Mouse (Mus musculus) thymus, postnatal 14 days (tissue): ENCODE results near the gene Rasa1.

ENCODE experiments used
- DNase-seq: peaks from one replicate; pipeline ENCODE4 v3.0.0; 2021

The Rasa1 gene

GRCm38 (mm10) chr13:85288843-85289713 is at the start of gene Rasa1:
TSS of gene Rasa1 (minus strand) at chr13:85289130.
- peak; percentile 95 for DNase-seq

- no peak for DNase-seq
Measured at GRCm38 (mm10) chr13:85311547-85311946, 22.6 kb upstream of the Rasa1 start.

- no peak for DNase-seq
Measured at GRCm38 (mm10) chr13:85310968-85311367, 22.0 kb upstream of the Rasa1 start.

- DNase-seq: no peak
Measured at GRCm38 (mm10) chr13:85310483-85310882, 21.6 kb upstream of the Rasa1 start.

GRCm38 (mm10) chr13:85306039-85306438 is 17.1 kb upstream of the Rasa1 start:
- no peak for DNase-seq

- no peak for DNase-seq
Measured at GRCm38 (mm10) chr13:85290651-85291050, 1.7 kb upstream of the Rasa1 start.

GRCm38 (mm10) chr13:85288574-85288842 is 422 bp downstream of the Rasa1 start:
- DNase-seq: no peak

- no peak for DNase-seq
Measured at GRCm38 (mm10) chr13:85287876-85288573, 905 bp downstream of the Rasa1 start.

- no peak for DNase-seq
Measured at GRCm38 (mm10) chr13:85282626-85283025, 6.3 kb downstream of the Rasa1 start.

- no peak for DNase-seq
Measured at GRCm38 (mm10) chr13:85278951-85279350, 10.0 kb downstream of the Rasa1 start.

- DNase-seq: no peak
Measured at GRCm38 (mm10) chr13:85274572-85274971, 14.4 kb downstream of the Rasa1 start.

GRCm38 (mm10) chr13:85273788-85274187 is 15.1 kb downstream of the Rasa1 start:
- DNase-seq: no peak

GRCm38 (mm10) chr13:85238760-85239159 is 50.2 kb downstream of the Rasa1 start:
- no peak for DNase-seq

- no peak for DNase-seq
Measured at GRCm38 (mm10) chr13:85218656-85219055, 70.3 kb downstream of the Rasa1 start.

GRCm38 (mm10) chr13:85210353-85210752 is 78.6 kb downstream of the Rasa1 start:
- DNase-seq: no peak

- DNase-seq: no peak
Measured at GRCm38 (mm10) chr13:85208656-85209055, 80.3 kb downstream of the Rasa1 start.

GRCm38 (mm10) chr13:85207493-85207892 is 81.4 kb downstream of the Rasa1 start:
- DNase-seq: no peak

GRCm38 (mm10) chr13:85191253-85191652 is 97.7 kb downstream of the Rasa1 start:
- DNase-seq: no peak

GRCm38 (mm10) chr13:85189644-85190121 is 99.2 kb downstream of the Rasa1 start:
- DNase-seq: no peak

- DNase-seq: peak; percentile 92
Measured at GRCm38 (mm10) chr13:85188903-85189643, 99.9 kb downstream of the Rasa1 start, which contains the start of gene Ccnh. TSS of gene Ccnh (plus strand) at chr13:85189408.
